Comparison of ENCODE assay signal across 8 mouse cellular contexts in the genomic region with DNA sequence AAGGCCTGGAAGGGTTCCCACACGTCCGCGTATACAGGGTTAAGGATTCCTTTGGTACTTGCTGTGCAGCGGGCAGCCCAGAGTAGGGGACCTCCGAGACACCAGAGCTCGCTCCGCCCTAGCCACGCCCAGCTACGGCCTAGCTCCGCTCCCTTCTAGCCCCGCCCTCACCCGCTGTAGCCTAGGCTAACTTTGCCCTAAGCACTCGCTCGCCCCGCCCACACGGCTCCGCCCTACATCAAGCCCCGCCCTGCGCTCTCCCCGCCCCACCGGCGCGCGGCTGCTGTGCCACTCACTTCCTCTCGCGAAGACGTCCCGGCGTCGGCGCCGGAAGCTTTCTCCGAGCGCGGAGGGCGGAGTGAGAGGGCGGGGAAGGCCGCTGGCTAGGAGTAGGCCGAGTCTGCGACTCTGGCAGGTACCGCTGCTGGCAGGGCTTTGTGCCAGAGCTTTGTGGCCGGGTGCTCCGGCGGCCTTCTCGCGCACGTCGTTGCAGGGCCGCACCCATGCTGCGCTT. TPM values are rescaled to one million over a fixed set of nuclear protein-coding genes. Genes with fewer than 3 reads are reported as not detected.
DNase-seq lines count a peak whose midpoint lies in the region; ATAC-seq lines count a peak whose summit lies in the region.

A gene (plus strand): TSS at position 252 of the 514 bp plus-strand sequence.

- no peaks in the 10 kb centered on the region for H3K9me3 ChIP-seq in heart, embryonic 14.5 days (ENCODE audit: control insufficient read depth, low read length)
- H3K9me3 ChIP-seq in liver, embryonic 13.5 days (replicated peaks): 0 out of 2 replicates have a peak, but pooled peaks cover 2% of the 10 kb centered on the region
- H3K9me3 ChIP-seq in stomach, embryonic 16.5 days (replicated peaks; ENCODE audit: control insufficient read depth, low read length): no peaks in the 10 kb centered on the region

- H3K27ac ChIP-seq in heart, embryonic 14.5 days (replicated peaks in 1 of 2; ENCODE audit: control insufficient read depth in 1 of 2, insufficient read depth in 1 of 2, low read depth in 2 of 2, low read length in 2 of 2): peak within 1 kb of the TSS; percentile 91 to 93
- H3K27ac ChIP-seq in liver, embryonic 13.5 days: peak within 1 kb of the TSS; percentile 91
- peak within 1 kb of the TSS; percentile 92 for H3K27ac ChIP-seq in stomach, embryonic 16.5 days (ENCODE audit: low read length)

- under 1% methylated on average over 50 of the region's 50 CpGs for WGBS in heart, embryonic 14.5 days
- WGBS in liver, embryonic 13.5 days (ENCODE audit: insufficient replicate concordance): under 1% methylated on average over 50 of the region's 50 CpGs
- under 1% methylated on average over 50 of the region's 50 CpGs for WGBS in stomach, embryonic 16.5 days

- ATAC-seq in CD4-positive, CD25-positive, alpha-beta regulatory T cell, adult 4 months: peak; percentile 92
- peak; percentile 100 for ATAC-seq in heart, embryonic 14.5 days (ENCODE audit: insufficient number of reproducible peaks, insufficient read depth, low FRiP score, low read depth)
- ATAC-seq in liver, embryonic 13.5 days (ENCODE audit: low read depth): peak; percentile 98
- peak; percentile 99 for ATAC-seq in stomach, embryonic 16.5 days (ENCODE audit: insufficient read depth, low FRiP score)

- peak; percentile 98 for DNase-seq in c-Kit-negative CD71-positive TER-119-positive erythroid progenitor cells, embryonic 14.5 days (ENCODE audit: low read depth, low spot score)
- DNase-seq in fibroblast of lung, adult 2 months (ENCODE audit: low read depth): peak; percentile 98
- DNase-seq in kidney, postnatal 14 days: peak; percentile 100
- DNase-seq in liver, embryonic 13.5 days: peak; percentile 100
- DNase-seq in neural tube, embryonic 10.5 days (ENCODE audit: extremely low spot score, low spot score): peak; percentile 100

- H3K4me1 ChIP-seq in heart, embryonic 14.5 days (ENCODE audit: control insufficient read depth in 2 of 2, insufficient read depth in 2 of 2, low read length in 2 of 2): peaks cover 3 to 9% of the 10 kb centered on the region in 2 experiments
- peaks cover 30% of the 10 kb centered on the region for H3K4me1 ChIP-seq in liver, embryonic 13.5 days (replicated peaks)
- peaks cover 3% of the 10 kb centered on the region; the same call in 1 of the 2 replicates for H3K4me1 ChIP-seq in stomach, embryonic 16.5 days (ENCODE audit: control insufficient read depth, insufficient read depth, low read length)

- peaks cover 25% of the 10 kb centered on the region for H3K36me3 ChIP-seq in heart, embryonic 14.5 days (ENCODE audit: control insufficient read depth, insufficient read depth, low read length)
- H3K36me3 ChIP-seq in liver, embryonic 13.5 days: peaks cover 17% of the 10 kb centered on the region; the same call in 1 of the 2 replicates
- H3K36me3 ChIP-seq in stomach, embryonic 16.5 days (ENCODE audit: control insufficient read depth, insufficient read depth, low read length): peaks cover 7% of the 10 kb centered on the region

- peak within 1 kb of the TSS; percentile 85 for H3K4me2 ChIP-seq in heart, embryonic 14.5 days (ENCODE audit: low read length)
- peak within 1 kb of the TSS; percentile 94 for H3K4me2 ChIP-seq in liver, embryonic 13.5 days
- peak within 1 kb of the TSS; percentile 70 for H3K4me2 ChIP-seq in stomach, embryonic 16.5 days (ENCODE audit: low read depth, low read length)

- H3K4me3 ChIP-seq in heart, embryonic 14.5 days (ENCODE audit: control insufficient read depth in 1 of 2, insufficient read depth in 1 of 2, low read depth in 1 of 2, low read length in 2 of 2): peak within 1 kb of the TSS; percentile 88 to 95
- peak within 1 kb of the TSS; percentile 77 for H3K4me3 ChIP-seq in liver, embryonic 13.5 days (replicated peaks)
- peak within 1 kb of the TSS; percentile 79 for H3K4me3 ChIP-seq in stomach, embryonic 16.5 days (replicated peaks; ENCODE audit: low read length)

- peak within 1 kb of the TSS; percentile 96 for H3K9ac ChIP-seq in heart, embryonic 14.5 days (ENCODE audit: low read length)
- peak within 1 kb of the TSS; percentile 89 for H3K9ac ChIP-seq in liver, embryonic 13.5 days
- H3K9ac ChIP-seq in stomach, embryonic 16.5 days (ENCODE audit: low read length): peak within 1 kb of the TSS; percentile 88

- H3K27me3 ChIP-seq in heart, embryonic 14.5 days (ENCODE audit: control insufficient read depth, insufficient read depth, low read length): no peaks in the 10 kb centered on the region
- H3K27me3 ChIP-seq in liver, embryonic 13.5 days: no peaks in the 10 kb centered on the region
- no peaks in the 10 kb centered on the region for H3K27me3 ChIP-seq in stomach, embryonic 16.5 days (ENCODE audit: control insufficient read depth, insufficient read depth, low read length)

RNA-seq across cellular contexts. Expression of the gene that starts here (rescaled TPM):
- polyA plus RNA-seq in CD4-positive, CD25-positive, alpha-beta regulatory T cell, adult 4 months (2017; shearing (Covaris generic)): 10 to 100 TPM; 71.6 to 76.5 TPM
- polyA plus RNA-seq in heart, embryonic 14.5 days (2014; fragmentation: Nextera tagmentation; extraction: Ambion mirVana): 68.2 and 77.2 TPM in 2 replicates
- polyA plus RNA-seq in liver, embryonic 13.5 days (2015; fragmentation: Nextera tagmentation; extraction: Ambion mirVana): 31.2 and 37.3 TPM in 2 replicates
- polyA plus RNA-seq in stomach, embryonic 16.5 days (2015; fragmentation: Nextera tagmentation; extraction: Ambion mirVana): 95.1 and 97.0 TPM in 2 replicates

Comparison
In these comparisons a context has a peak if more than half of its experiments do, and no peak if none do; other contexts are left out.
1. Peak in every context shown above with its lines: DNase-seq, ATAC-seq, H3K4me3 ChIP-seq and H3K27ac ChIP-seq.